Mouse (Mus musculus) intestine, postnatal 0 days (tissue): ENCODE results near the gene 4930507D05Rik. TPM values are rescaled to one million over a fixed set of nuclear protein-coding genes. Genes with fewer than 3 reads are reported as not detected.
"Not testable (repeated sequence)": the region's sequence is repeated elsewhere in the genome, so short reads cannot be mapped to it uniquely, and the experiment has no call there.

Experiments
- ATAC-seq: fragments of 200-750 bp; cut with Nextera tagmentation; 2 replicates; pipeline ENCODE4 v1.8.0; 2017; ENCODE audit warnings: mild to moderate bottlenecking, moderate TSS enrichment, moderate library complexity
- H3K27ac ChIP-seq: fragments of 300-500 bp; sonication (generic); 2 replicates; pipeline ENCODE4 v1.5.1; 2014; ENCODE audit warnings: mild to moderate bottlenecking, low read depth, low read length, moderate library complexity
- H3K27me3 ChIP-seq: fragments of 300-500 bp; sonication (generic); replicated peaks from 2 replicates; pipeline ENCODE4 v1.6.1; 2014; ENCODE audit warnings: low read length, mixed read lengths; ENCODE audit not compliant: control insufficient read depth, insufficient read depth
- H3K36me3 ChIP-seq: fragments of 300-500 bp; sonication (generic); 2 replicates; pipeline ENCODE4 v1.6.1; 2014; ENCODE audit warnings: mild to moderate bottlenecking, moderate library complexity; ENCODE audit not compliant: control insufficient read depth, insufficient read depth
- H3K4me1 ChIP-seq: fragments of 300-500 bp; sonication (generic); replicated peaks from 2 replicates; pipeline ENCODE4 v1.6.1; 2014; ENCODE audit warnings: antibody characterized with exemption, low read length, mixed read lengths; ENCODE audit not compliant: control insufficient read depth, insufficient read depth
- H3K4me2 ChIP-seq: fragments of 300-500 bp; sonication (generic); replicated peaks from 2 replicates; pipeline ENCODE4 v1.6.1; 2014; ENCODE audit warnings: low read depth, mild to moderate bottlenecking, moderate library complexity
- H3K4me3 ChIP-seq: fragments of 300-500 bp; sonication (generic); 2 replicates; pipeline ENCODE4 v1.5.1; 2014; ENCODE audit warnings: low read depth, low read length
- H3K9ac ChIP-seq: fragments of 300-500 bp; sonication (generic); 2 replicates; pipeline ENCODE4 v1.6.1; 2014; ENCODE audit warnings: mild to moderate bottlenecking, low read depth, low read length
- H3K9me3 ChIP-seq: fragments of 300-500 bp; sonication (generic); 2 replicates; pipeline ENCODE4 v1.6.1; 2016; ENCODE audit warnings: mixed run types; ENCODE audit not compliant: control insufficient read depth
- CTCF ChIP-seq: sonication (generic); IDR thresholded peaks from 2 replicates; pipeline ENCODE4 v1.5.1; 2016; ENCODE audit warnings: low read depth, mild to moderate bottlenecking, control low read depth, antibody characterized with exemption, moderate library complexity
- WGBS: fragments of 180-500 bp; shearing (Covaris S2); extraction: QIAGEN DNeasy Blood & Tissue Kit; methylation state at CpG from one replicate; pipeline ENCODE4 v1.1.7; 2014; 5-methylcytosine and 5-hydroxymethylcytosine counted together
- polyA plus RNA-seq: library from polyadenylated mRNA; unstranded; fragments of >200 nt; fragmentation: Nextera tagmentation; extraction: Ambion mirVana; gene quantifications from 2 replicates; pipeline ENCODE4 v1.2.1, GENCODE M21; 2015

The 4930507D05Rik gene
- polyA plus RNA-seq, 1 experiment from 2014 or later, result 0.14 TPM

- Histone ChIP-seq H3K36me3 (no peaks in the 10 kb centered on the region), H3K4me3 (peak within 1 kb of the TSS; percentile 85), H3K27ac (peak within 1 kb of the TSS; percentile 91), H3K4me1 (0 out of 2 replicates have a peak, but pooled peaks cover 8% of the 10 kb centered on the region), H3K9ac (peak within 1 kb of the TSS; percentile 89), H3K9me3 (no peaks in the 10 kb centered on the region), H3K4me2 (peak within 1 kb of the TSS; percentile 76), H3K27me3 (no peaks in the 10 kb centered on the region)
- no peak for TF ChIP-seq CTCF
- WGBS, result under 1% methylated on average over 53 of the region's 59 CpGs
- ATAC-seq, result peak; percentile 88
These were observed 37.5 kb downstream of the 4930507D05Rik start, which contains the start of gene Vps26a for GRCm38 (mm10) chr10:62486618-62487415. Gene Vps26a, minus strand, starts transcription at chr10:62486805.

DNA sequence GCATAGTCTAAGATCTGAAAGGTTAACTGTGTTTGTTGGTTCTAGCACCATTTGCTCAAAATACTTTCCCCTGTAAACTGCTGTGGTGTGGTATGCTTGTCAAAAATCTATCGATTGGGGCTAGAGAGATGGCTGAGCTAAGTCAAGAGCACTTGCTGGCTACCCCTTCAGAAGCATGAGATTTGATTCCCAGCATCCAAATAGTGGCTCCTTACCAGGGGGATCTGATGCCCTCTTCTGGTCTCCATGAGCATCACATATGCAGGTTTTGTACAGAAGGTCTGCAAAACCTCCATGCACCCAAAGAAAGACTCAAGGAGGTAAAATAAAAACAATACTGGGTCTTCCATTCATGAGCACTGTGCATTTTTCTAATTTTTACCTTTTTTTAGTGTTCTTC lies 39.0 kb downstream of the 4930507D05Rik start:
- no peaks in the 10 kb centered on the region for H3K9me3 ChIP-seq
- no peak overlapping the region for H3K9ac ChIP-seq
- H3K27me3 ChIP-seq, result no peaks in the 10 kb centered on the region
- no peak for ATAC-seq
- WGBS, result 26% methylated on average over 1 of the region's 1 CpGs
- H3K36me3 ChIP-seq, result no peaks in the 10 kb centered on the region
- no peak overlapping the region for H3K4me2 ChIP-seq
- no peak overlapping the region for H3K4me3 ChIP-seq
- H3K4me1 ChIP-seq, result 0 out of 2 replicates have a peak, but pooled peaks cover 8% of the 10 kb centered on the region
- TF ChIP-seq CTCF, result peak; percentile 81
- no peak overlapping the region for H3K27ac ChIP-seq

DNA sequence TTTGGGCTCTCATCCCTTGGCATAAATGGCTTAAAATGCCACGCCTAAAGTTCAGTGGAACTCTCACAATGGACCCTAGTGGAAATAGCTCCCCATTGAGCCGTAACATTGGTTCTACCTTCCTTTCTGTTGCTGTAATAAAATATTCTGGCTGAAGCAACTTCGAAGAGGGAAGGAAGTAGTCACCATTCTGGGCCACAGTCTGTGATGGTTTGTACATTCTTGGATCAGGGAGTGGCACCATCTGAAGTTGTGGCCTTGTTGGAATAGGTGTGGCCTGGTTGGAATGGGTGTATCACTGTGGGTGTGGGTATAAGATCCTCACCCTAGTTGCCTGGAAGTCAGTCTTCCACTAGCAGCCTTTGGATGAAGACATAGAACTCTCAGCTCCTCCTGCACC lies 42.4 kb downstream of the 4930507D05Rik start:
- H3K9me3 ChIP-seq, ATAC-seq, H3K4me3 ChIP-seq, H3K9ac ChIP-seq, H3K27me3 ChIP-seq, H3K27ac ChIP-seq, H3K4me1 ChIP-seq, H3K36me3 ChIP-seq, H3K4me2 ChIP-seq: not testable (repeated sequence)
- WGBS, result 70% methylated on average over 3 of the region's 3 CpGs

GRCm38 (mm10) chr10:62500088-62500915 lies 51.0 kb downstream of the 4930507D05Rik start:
- TF ChIP-seq CTCF, result peak; percentile 93
- WGBS, result 23% methylated on average over 15 of the region's 15 CpGs
- no peak overlapping the region for H3K27ac ChIP-seq
- no peaks in the 10 kb centered on the region for H3K27me3 ChIP-seq
- no peak overlapping the region for H3K4me3 ChIP-seq
- no peaks in the 10 kb centered on the region for H3K4me1 ChIP-seq
- H3K4me2 ChIP-seq, result no peak overlapping the region
- H3K36me3 ChIP-seq, result no peaks in the 10 kb centered on the region
- peak; percentile 29; the same call in 1 of the 2 replicates for ATAC-seq
- H3K9me3 ChIP-seq, result no peaks in the 10 kb centered on the region
- no peak overlapping the region for H3K9ac ChIP-seq

Other genes starting within 250 kb of the 4930507D05Rik start
- gene Tspan15, start 218.2 kb upstream of the 4930507D05Rik start, polyA plus RNA-seq, result 96.8 and 100 TPM in 2 replicates
- gene Tacr2, start 197.1 kb upstream of the 4930507D05Rik start, polyA plus RNA-seq, result 0.31 and 0.90 TPM in 2 replicates
- gene Hk1, start 69.6 kb upstream of the 4930507D05Rik start, polyA plus RNA-seq, result 10.1 and 11.1 TPM in 2 replicates
- gene Hkdc1, start 27.0 kb upstream of the 4930507D05Rik start, polyA plus RNA-seq, result 37.7 and 47.1 TPM in 2 replicates
- 12.8 and 13.6 TPM in 2 replicates for gene Supv3l1, start 249 bp downstream of the 4930507D05Rik start, polyA plus RNA-seq
- 102 and 116 TPM in 2 replicates for gene Vps26a, start 37.3 kb downstream of the 4930507D05Rik start, polyA plus RNA-seq
- 18.9 and 21.6 TPM in 2 replicates for gene Srgn, start 78.0 kb downstream of the 4930507D05Rik start, polyA plus RNA-seq
- gene Kif1bp, start 129.0 kb downstream of the 4930507D05Rik start, polyA plus RNA-seq, result 21.7 and 23.2 TPM in 2 replicates
- gene Ddx21, start 152.8 kb downstream of the 4930507D05Rik start, polyA plus RNA-seq, result 9.6 and 11.1 TPM in 2 replicates
- gene Ddx50, start 201.7 kb downstream of the 4930507D05Rik start, polyA plus RNA-seq, result 69.6 and 74.4 TPM in 2 replicates